Mouse (Mus musculus) midbrain, postnatal 0 days (tissue): ENCODE measurements around the gene Cdh22. TPM values are rescaled to one million over a fixed set of nuclear protein-coding genes. Genes with fewer than 3 reads are reported as not detected.

Experiments used
- ATAC-seq: fragments of 200-750 bp; cut with Nextera tagmentation; 2 replicates; pipeline ENCODE4 v1.8.0; 2017; ENCODE audit warnings: moderate number of reproducible peaks, mild to moderate bottlenecking, moderate TSS enrichment, moderate library complexity; ENCODE audit not compliant: low FRiP score
- DNase-seq: peaks from one replicate; pipeline ENCODE4 v3.0.0-alpha.2; 2015; ENCODE audit warnings: low spot score
- H3K27ac ChIP-seq: fragments of 300-500 bp; sonication (generic); 2 replicates; pipeline ENCODE4 v1.5.1; 2014; ENCODE audit warnings: low read depth, mild to moderate bottlenecking, low read length, mixed read lengths
- H3K27me3 ChIP-seq: fragments of 300-500 bp; sonication (generic); 2 replicates; pipeline ENCODE4 v1.6.1; 2014; ENCODE audit warnings: low read length, control low read depth, mixed read lengths; ENCODE audit not compliant: insufficient read depth
- H3K36me3 ChIP-seq: fragments of 300-500 bp; sonication (generic); 2 replicates; pipeline ENCODE4 v1.6.1; 2014; ENCODE audit warnings: low read length, control low read depth, mixed read lengths; ENCODE audit not compliant: insufficient read depth
- H3K4me1 ChIP-seq: fragments of 300-500 bp; sonication (generic); 2 replicates; pipeline ENCODE4 v1.6.1; 2014; ENCODE audit warnings: mild to moderate bottlenecking, control low read depth, antibody characterized with exemption, low read length, mixed read lengths; ENCODE audit not compliant: insufficient read depth
- H3K4me2 ChIP-seq: fragments of 300-500 bp; sonication (generic); 2 replicates; pipeline ENCODE4 v1.6.1; 2014; ENCODE audit warnings: low read depth, mild to moderate bottlenecking, low read length, mixed read lengths; ENCODE audit not compliant: poor library complexity, severe bottlenecking
- H3K4me3 ChIP-seq: fragments of 300-500 bp; sonication (generic); 2 replicates; pipeline ENCODE4 v1.5.1; 2014; ENCODE audit warnings: low read depth, mild to moderate bottlenecking, low read length, moderate library complexity
- H3K9ac ChIP-seq: fragments of 300-500 bp; sonication (generic); replicated peaks from 2 replicates; pipeline ENCODE4 v1.6.1; 2014; ENCODE audit warnings: mild to moderate bottlenecking, low read length, moderate library complexity, mixed read lengths; ENCODE audit not compliant: poor library complexity, severe bottlenecking
- H3K9me3 ChIP-seq: fragments of 300-500 bp; sonication (generic); 2 replicates; pipeline ENCODE4 v1.6.1; 2016; ENCODE audit warnings: low read length, control low read depth
- CTCF ChIP-seq: IDR thresholded peaks from 2 replicates; pipeline ENCODE4 v1.5.1; 2016; ENCODE audit warnings: antibody characterized with exemption, mild to moderate bottlenecking
- WGBS: fragments of 180-500 bp; shearing (Covaris S2); extraction: QIAGEN DNeasy Blood & Tissue Kit; methylation state at CpG from one replicate; pipeline ENCODE4 v1.1.7; 2014; 5-methylcytosine and 5-hydroxymethylcytosine counted together
- polyA plus RNA-seq: library from polyadenylated mRNA; unstranded; fragments of >200 nt; fragmentation: Nextera tagmentation; extraction: Ambion mirVana; gene quantifications from 2 replicates; pipeline ENCODE4 v1.2.1, GENCODE M21; 2015
- total RNA-seq: library from RNA; depleted of rRNA; stranded (reverse); fragments of >200 nt; gene quantifications from 2 replicates; pipeline ENCODE4 v1.2.3, GENCODE M21; 2014; rRNA removed

Gene Cdh22
- total RNA-seq (41.3 and 47.9 TPM in 2 replicates), polyA plus RNA-seq (21.9 and 23.2 TPM in 2 replicates)

DNA sequence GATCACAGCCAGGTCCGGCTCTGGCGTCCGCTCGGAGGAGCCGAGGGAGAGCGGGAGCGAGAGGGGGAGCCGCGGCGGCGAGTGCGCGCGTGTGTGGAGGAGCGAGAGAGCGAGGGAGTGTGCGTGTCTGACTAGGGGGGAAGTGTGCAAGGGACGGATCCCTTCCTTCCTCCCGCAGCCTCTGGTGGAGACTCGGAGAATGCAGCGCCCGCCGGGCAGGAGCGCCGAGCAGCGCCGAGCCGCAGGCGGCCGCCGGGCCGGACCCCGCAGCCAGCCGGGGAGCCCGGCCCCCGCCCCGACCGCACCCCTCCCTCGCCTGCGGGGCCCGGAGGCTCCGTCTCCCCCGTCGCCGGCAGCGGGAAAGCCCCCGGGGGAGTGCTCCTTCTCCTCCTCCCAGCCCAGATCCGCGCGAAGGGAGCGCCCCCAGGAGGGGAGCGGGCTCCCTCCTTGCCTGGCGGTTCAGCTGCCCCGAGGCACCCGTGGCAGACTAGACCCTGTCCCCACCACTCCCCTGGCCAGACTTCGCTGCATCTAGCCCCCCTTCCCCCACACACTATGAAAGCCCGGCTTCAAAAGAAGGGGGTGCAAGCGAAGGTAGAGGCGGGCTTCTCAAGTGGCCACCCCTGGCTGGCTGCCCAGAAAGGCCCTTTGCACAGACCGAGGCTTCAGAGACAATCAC is at the start of gene Cdh22:
Cdh22 (minus strand) TSS at position 241 of the 679 bp plus-strand sequence.
- peak within 1 kb of the TSS; percentile 84 for H3K9ac ChIP-seq
- ATAC-seq (peak; percentile 85), DNase-seq (peak; percentile 80)
- peak within 1 kb of the TSS; percentile 67 for H3K27ac ChIP-seq
- H3K4me2 ChIP-seq = peak within 1 kb of the TSS; percentile 97
- TF ChIP-seq CTCF = peak; percentile 55
- peak within 1 kb of the TSS; percentile 80 for H3K4me3 ChIP-seq
- H3K4me1 ChIP-seq = peaks cover 4% of the 10 kb centered on the region
- peaks cover 3% of the 10 kb centered on the region; the same call in 1 of the 2 replicates for H3K27me3 ChIP-seq
- H3K9me3 ChIP-seq = no peaks in the 10 kb centered on the region
- WGBS = 1% methylated on average over 31 of the region's 60 CpGs
- no peaks in the 10 kb centered on the region for H3K36me3 ChIP-seq

DNA sequence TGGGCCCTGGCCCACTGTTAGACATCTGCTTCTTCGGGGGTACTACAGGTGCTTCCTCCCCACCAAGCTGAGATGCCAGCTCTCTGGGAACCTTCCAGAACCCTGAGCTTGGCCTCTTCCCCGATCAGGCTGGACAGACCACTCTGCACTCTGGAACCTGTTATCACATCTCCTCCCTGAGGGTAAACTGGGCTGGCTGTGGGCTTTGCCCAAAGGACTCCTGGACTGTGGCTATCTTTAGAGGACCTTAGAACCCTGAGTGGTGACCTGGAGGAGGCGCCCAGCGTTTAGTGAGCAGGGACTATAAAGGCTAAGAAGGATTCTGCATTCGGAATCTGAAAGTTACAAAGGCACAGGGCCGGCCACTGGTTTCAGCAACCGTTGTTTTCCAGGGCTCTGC is 49.7 kb upstream of the Cdh22 start:
- peaks cover 17% of the 10 kb centered on the region for H3K4me1 ChIP-seq
- 96% methylated on average over 7 of the region's 7 CpGs for WGBS
- H3K27ac ChIP-seq = no peak overlapping the region
- TF ChIP-seq CTCF = no peak
- H3K36me3 ChIP-seq = peaks cover 17% of the 10 kb centered on the region
- H3K9ac ChIP-seq = 0 out of 2 replicates have a peak overlapping the region, but pooled peaks have one; percentile 4
- H3K4me3 ChIP-seq = no peak overlapping the region
- H3K9me3 ChIP-seq = no peaks in the 10 kb centered on the region
- DNase-seq (no peak), ATAC-seq (no peak)
- no peaks in the 10 kb centered on the region for H3K27me3 ChIP-seq
- H3K4me2 ChIP-seq = no peak overlapping the region

DNA sequence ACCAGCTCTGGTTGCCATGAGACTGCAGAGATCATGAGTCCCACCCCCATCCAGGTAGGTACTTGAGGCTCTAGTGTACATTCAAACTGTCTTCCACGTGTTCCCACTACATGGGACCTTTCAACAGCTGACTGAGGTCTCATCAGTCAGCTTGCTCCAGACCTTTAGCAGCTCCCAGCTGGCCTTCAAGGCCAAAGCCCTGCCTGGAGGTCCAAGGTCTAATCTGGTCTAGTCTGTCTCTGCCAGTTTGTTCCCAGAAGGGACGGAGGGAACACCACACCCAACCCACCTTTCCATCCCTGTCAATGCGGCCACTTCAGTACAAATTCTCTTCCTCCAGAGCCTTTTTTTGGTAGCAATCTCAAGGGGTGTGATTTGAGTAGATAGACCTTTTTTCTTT is 49.0 kb upstream of the Cdh22 start:
- ATAC-seq = no peak
- WGBS = 90% methylated on average over 3 of the region's 3 CpGs
- Histone ChIP-seq H3K27me3 (no peaks in the 10 kb centered on the region), H3K27ac (no peak overlapping the region), H3K9me3 (no peaks in the 10 kb centered on the region), H3K9ac (no peak overlapping the region), H3K36me3 (peaks cover 17% of the 10 kb centered on the region), H3K4me1 (peaks cover 17% of the 10 kb centered on the region), H3K4me3 (no peak overlapping the region), H3K4me2 (no peak overlapping the region)
- no peak for TF ChIP-seq CTCF
- DNase-seq = no peak

DNA sequence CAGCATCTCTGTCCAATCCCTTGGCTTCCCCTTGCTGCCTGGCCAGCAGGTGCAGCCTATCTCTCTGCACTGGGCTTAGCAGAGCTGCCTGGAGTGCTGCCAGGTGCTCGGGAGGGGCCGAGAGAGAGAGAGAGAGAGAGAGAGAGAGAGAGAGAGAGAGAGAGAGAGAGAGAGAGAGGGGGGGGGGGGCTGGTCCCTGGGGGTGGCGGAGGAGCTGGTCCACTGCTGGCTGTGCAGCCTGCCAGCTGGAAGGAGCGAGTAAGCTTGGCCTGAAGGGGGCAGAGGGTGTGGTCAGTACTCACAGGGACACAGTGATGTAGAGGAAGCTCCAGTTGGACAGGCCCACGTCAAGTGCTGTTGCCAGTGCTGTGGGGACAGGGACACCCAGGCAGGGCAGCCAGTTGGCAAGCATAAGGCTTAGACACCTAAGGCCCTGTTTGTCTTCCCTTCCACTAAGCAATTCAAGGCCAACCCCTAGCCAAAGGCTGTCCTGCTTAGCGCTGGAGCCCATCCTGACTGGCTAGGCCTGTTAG is 47.2 kb upstream of the Cdh22 start:
- peak; percentile 70 for DNase-seq
- 55% methylated on average over 4 of the region's 6 CpGs for WGBS
- TF ChIP-seq CTCF = no peak
- Histone ChIP-seq H3K27me3 (no peaks in the 10 kb centered on the region), H3K4me3 (no peak overlapping the region), H3K4me1 (peaks cover 9% of the 10 kb centered on the region), H3K9me3 (no peaks in the 10 kb centered on the region), H3K36me3 (peaks cover 21% of the 10 kb centered on the region), H3K27ac (no peak overlapping the region), H3K9ac (no peak overlapping the region), H3K4me2 (no peak overlapping the region)
- ATAC-seq = no peak

DNA sequence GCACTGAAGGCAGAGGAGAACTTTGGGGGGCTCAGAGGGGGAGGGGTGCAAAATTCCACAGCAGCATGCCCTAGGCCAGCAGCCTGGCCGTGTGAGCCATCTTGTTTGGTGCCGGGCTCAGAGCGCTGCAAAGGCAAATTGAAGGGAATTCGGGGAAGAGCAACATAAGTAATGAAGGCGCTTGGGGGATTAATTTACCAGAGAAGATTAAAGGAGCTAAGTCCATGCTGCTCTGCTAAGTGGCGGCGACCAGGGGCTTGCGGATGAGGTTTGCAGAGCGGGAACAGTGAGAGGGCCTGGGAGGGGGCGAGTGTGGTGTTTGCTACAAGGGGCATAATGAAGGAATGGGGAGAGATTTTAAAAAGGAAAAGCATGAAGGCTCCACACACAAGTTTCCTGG is 44.7 kb upstream of the Cdh22 start:
- H3K27ac ChIP-seq = peak overlapping the region; percentile 38; the same call in 1 of the 2 replicates

DNA sequence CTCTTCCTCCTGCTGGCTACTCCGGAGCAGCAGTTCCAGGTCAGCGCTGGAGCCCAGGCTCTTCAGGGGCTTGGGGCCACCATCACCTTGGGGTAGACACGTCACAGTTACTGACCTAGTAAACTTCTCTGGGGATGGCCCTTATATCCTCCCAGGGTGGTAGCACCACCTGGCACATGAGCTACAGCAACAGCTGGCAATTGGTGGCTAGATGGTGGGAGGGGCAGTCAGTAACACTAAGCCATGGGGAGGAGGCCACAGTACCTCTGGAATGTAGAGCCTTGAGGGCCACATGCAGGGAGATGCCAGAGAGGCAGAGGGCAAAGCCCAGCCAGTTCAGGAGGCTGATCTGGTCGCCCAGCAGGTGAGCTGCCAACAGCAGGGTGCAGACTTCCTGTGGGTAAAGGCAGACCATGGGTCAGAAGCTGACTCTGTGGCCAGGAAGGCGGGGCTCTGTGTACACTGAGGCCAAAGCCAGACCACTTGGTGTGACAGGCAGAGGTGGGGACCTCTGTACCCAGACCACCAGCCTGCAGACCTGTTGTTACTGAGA is 42.6 kb upstream of the Cdh22 start:
- H3K4me1 ChIP-seq = peaks cover 11% of the 10 kb centered on the region; the same call in 1 of the 2 replicates
- WGBS = 90% methylated on average over 5 of the region's 5 CpGs
- H3K27me3 ChIP-seq = no peaks in the 10 kb centered on the region

More for the DNA sequence above, 44.7 kb upstream of the Cdh22 start:
- TF ChIP-seq CTCF = no peak
- no peak for ATAC-seq
- Histone ChIP-seq H3K27me3 (no peaks in the 10 kb centered on the region), H3K4me1 (peaks cover 11% of the 10 kb centered on the region; the same call in 1 of the 2 replicates), H3K4me2 (no peak overlapping the region), H3K9ac (no peak overlapping the region), H3K36me3 (peaks cover 21% of the 10 kb centered on the region), H3K4me3 (no peak overlapping the region), H3K9me3 (no peaks in the 10 kb centered on the region)
- WGBS = 26% methylated on average over 10 of the region's 10 CpGs
- DNase-seq = no peak

More for the DNA sequence above, 42.6 kb upstream of the Cdh22 start:
- H3K4me3 ChIP-seq = no peak overlapping the region
- DNase-seq = no peak
- H3K9me3 ChIP-seq = no peaks in the 10 kb centered on the region
- ATAC-seq = no peak
- peaks cover 14% of the 10 kb centered on the region; the same call in 1 of the 2 replicates for H3K36me3 ChIP-seq
- no peak overlapping the region for H3K9ac ChIP-seq
- no peak overlapping the region for H3K4me2 ChIP-seq
- H3K27ac ChIP-seq = no peak overlapping the region
- no peak for TF ChIP-seq CTCF
